Mouse (Mus musculus): ENCODE data around the gene Vps4b. TPM values are rescaled to one million over a fixed set of nuclear protein-coding genes. Genes with fewer than 3 reads are reported as not detected.
"Not testable (repeated sequence)": the region's sequence is repeated elsewhere in the genome, so short reads cannot be mapped to it uniquely, and the experiment has no call there.

Gene Vps4b
- polyA plus RNA-seq, 1 experiment from 2014 or later = 69.7 TPM

DNA sequence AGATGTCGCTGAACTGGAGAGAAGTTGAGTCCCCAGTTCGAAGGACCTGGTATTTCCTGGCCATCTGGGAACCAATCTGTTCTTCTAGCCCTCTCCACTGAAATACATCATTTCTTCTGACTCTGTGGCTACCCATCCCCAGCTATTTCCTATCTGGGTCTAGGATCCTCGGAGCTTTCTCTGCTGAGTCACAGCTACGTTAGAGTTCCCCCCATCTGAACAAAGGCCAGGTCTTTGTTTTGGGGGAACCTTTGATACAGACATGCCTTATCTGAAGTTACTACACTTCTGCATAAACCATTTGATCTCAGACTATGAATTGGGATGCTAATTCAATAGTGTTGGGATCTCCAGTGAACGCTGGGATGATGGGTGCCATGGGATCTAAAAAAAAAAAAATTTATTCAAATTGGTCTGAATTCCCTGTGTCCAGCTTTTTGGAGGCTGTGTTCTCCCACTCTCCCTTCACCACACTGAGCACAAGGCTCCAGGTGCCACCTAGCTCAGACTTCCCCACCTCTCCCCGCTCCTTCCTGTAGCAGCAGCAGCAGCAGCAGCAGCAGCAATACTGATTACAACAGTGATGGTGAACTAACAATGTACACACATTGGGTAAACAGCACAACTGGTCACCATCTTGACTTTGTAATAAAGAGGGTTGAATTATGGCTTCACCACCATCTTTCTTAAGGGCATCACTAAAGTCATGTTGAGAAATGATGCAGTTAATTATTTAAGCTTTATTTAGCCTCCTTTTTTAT lies 47.8 kb downstream of the Vps4b start:
- H3K4me1 ChIP-seq = no peaks in the 10 kb centered on the region
- no peak for ATAC-seq (ENCODE audit: borderline replicate concordance, extremely low read depth, low FRiP score, low TSS enrichment)
- H3K4me3 ChIP-seq = no peak overlapping the region
- WGBS = 84% methylated on average over 6 of the region's 6 CpGs
- no peak overlapping the region for H3K4me2 ChIP-seq
- H3K9me3 ChIP-seq = no peaks in the 10 kb centered on the region
- no peaks in the 10 kb centered on the region for H3K27me3 ChIP-seq
- H3K9ac ChIP-seq = no peak overlapping the region
- H3K36me3 ChIP-seq = peaks cover 18% of the 10 kb centered on the region
- H3K27ac ChIP-seq = no peak overlapping the region

DNA sequence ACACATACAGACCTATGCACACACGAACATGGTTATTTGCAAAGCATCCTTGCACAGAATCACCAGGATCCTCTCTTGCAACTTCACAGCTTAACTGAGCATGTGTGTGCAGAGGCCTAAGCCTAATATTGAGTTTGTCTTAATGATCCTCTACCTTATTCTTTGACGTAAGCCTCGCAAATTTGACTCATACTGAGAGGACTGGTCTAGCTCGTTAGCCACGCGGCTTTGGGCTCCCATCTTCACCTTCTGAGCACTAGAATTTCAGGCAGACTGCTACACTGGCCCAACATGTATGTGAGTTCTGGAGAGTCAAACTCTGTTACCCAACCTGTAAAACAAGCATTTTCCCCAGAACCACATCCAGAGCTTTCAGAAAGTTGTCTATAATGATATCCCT lies 53.5 kb downstream of the Vps4b start:
- Histone ChIP-seq H3K36me3 (peaks cover 19% of the 10 kb centered on the region), H3K4me1 (no peaks in the 10 kb centered on the region), H3K9me3 (no peaks in the 10 kb centered on the region), H3K27me3 (no peaks in the 10 kb centered on the region), H3K4me3 (no peak overlapping the region), H3K9ac (no peak overlapping the region), H3K4me2 (no peak overlapping the region), H3K27ac (no peak overlapping the region)
- WGBS = 92% methylated on average over 6 of the region's 6 CpGs
- no peak for ATAC-seq (ENCODE audit: borderline replicate concordance, extremely low read depth, low FRiP score, low TSS enrichment)

DNA sequence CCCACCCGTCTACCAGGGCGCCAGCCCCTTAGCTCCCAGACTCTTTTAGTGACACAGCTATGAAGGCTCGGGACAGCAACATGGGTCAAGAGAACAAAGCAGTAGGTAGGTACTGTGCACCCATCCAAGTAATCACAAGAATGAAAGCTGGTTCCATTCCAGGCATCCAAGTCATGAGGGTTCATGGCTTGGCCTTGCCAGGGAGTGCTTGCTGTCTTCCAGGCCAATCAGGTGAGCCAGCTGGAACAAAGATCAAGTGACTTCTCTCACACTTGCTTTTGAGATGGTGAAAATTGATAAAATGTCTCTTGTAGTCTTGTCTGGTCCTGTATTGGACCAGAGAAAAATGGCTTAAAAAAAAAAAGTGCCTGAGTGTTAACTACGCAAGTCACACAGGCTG lies 55.8 kb downstream of the Vps4b start:
- no peak overlapping the region for H3K4me3 ChIP-seq
- no peaks in the 10 kb centered on the region for H3K27me3 ChIP-seq
- no peak overlapping the region for H3K4me2 ChIP-seq
- no peak overlapping the region for H3K9ac ChIP-seq
- WGBS = 84% methylated on average over 4 of the region's 4 CpGs
- no peak overlapping the region for H3K27ac ChIP-seq
- no peaks in the 10 kb centered on the region for H3K4me1 ChIP-seq
- H3K36me3 ChIP-seq = peaks cover 9% of the 10 kb centered on the region; the same call in 1 of the 2 replicates
- no peaks in the 10 kb centered on the region for H3K9me3 ChIP-seq
- no peak for ATAC-seq (ENCODE audit: borderline replicate concordance, extremely low read depth, low FRiP score, low TSS enrichment)

DNA sequence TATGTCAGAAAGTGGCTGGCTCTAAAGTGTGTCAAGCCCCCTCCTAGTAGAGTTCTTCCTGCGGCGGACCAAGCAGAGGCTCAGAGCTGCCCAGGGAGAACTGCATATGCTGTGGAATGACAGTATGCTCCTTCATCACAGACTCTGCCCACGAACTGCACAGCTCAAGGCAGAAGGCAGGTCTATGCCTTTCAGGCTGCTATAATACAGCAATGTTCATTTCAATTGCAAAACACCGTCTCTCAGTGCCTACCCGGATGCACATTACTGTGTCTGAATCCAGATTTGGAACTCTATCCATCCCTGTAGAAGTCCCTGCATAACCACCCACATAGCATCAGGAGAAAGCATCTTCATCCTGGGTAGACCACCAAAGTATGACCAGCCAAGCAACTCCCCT lies 56.7 kb downstream of the Vps4b start:
- Histone ChIP-seq H3K9ac (no peak overlapping the region), H3K4me1 (no peaks in the 10 kb centered on the region), H3K27ac (no peak overlapping the region), H3K9me3 (no peaks in the 10 kb centered on the region), H3K4me3 (no peak overlapping the region), H3K4me2 (no peak overlapping the region), H3K27me3 (no peaks in the 10 kb centered on the region), H3K36me3 (peaks cover 8% of the 10 kb centered on the region; the same call in 1 of the 2 replicates)
- WGBS = 89% methylated on average over 5 of the region's 5 CpGs
- no peak for ATAC-seq (ENCODE audit: borderline replicate concordance, extremely low read depth, low FRiP score, low TSS enrichment)

DNA sequence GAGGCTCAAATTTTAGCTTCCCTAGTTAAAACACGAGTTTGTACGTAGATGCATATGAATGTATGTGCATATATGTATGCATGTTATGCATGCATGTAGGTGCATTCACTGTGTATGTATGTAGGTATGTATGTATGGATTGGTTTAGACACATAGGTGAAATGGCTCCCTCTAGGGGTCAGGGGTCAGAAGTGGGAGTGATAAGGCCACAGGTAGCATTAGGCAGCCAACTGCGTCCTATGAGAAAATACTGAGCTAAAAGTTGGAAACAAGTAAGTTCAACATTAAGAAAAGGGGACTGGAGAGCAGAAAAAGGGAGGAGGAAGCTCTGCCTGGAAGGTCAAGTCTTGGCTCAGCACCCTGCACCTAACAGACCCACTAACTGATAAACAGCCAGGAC lies 58.4 kb downstream of the Vps4b start:
- no peaks in the 10 kb centered on the region for H3K9me3 ChIP-seq
- 86% methylated on average over 3 of the region's 3 CpGs for WGBS

DNA sequence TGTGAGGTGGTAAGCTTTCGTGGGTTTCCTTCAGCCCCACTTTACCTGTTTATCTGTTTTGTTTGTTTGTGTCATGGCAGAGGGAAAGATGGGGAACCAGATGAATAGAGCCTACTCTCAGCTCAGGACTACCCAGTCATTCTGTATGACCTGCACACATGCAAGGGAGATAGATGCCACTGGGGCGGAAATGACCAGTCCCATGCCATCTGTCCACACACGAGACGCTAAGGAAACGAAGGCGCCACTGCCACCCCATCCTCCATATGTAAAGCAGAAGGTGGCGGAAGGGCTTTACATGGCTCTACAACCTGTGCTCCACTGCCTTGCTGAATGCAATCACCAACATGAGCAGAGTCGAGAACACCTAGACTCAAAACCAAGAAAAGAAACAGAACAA lies 60.3 kb downstream of the Vps4b start:
- Histone ChIP-seq H3K4me2 (no peak overlapping the region), H3K27ac (no peak overlapping the region), H3K9ac (no peak overlapping the region), H3K27me3 (no peaks in the 10 kb centered on the region), H3K9me3 (no peaks in the 10 kb centered on the region), H3K36me3 (peaks cover 16% of the 10 kb centered on the region), H3K4me1 (no peaks in the 10 kb centered on the region), H3K4me3 (no peak overlapping the region)
- WGBS = 93% methylated on average over 8 of the region's 8 CpGs
- ATAC-seq (ENCODE audit: borderline replicate concordance, extremely low read depth, low FRiP score, low TSS enrichment) = no peak

More for the DNA sequence above, 58.4 kb downstream of the Vps4b start:
- Histone ChIP-seq H3K4me2 (no peak overlapping the region), H3K27ac (no peak overlapping the region), H3K4me1 (no peaks in the 10 kb centered on the region), H3K9ac (no peak overlapping the region), H3K36me3 (peaks cover 16% of the 10 kb centered on the region), H3K27me3 (no peaks in the 10 kb centered on the region), H3K4me3 (no peak overlapping the region)
- no peak for ATAC-seq (ENCODE audit: borderline replicate concordance, extremely low read depth, low FRiP score, low TSS enrichment)

DNA sequence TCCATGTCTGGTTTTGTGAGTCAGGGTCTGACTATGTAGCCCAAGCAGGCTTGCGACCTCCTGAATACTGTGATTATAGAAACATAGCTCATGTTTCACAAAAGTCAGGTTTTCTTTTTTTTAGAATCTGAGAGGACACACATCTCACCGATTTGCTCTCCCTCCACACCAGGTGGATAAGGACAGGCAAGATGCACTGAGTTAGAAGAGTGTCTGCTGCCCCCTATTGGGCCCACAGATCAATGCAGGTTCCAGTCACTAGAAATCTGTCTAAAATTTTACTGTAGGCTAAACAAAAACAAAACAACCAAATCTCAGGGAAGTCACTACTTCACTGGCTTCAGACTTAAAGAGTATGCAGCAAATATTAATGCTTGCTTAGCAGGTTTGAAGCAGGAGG lies 60.9 kb downstream of the Vps4b start:
- H3K4me3 ChIP-seq = no peak overlapping the region
- no peaks in the 10 kb centered on the region for H3K9me3 ChIP-seq
- H3K4me2 ChIP-seq = no peak overlapping the region
- no peaks in the 10 kb centered on the region for H3K4me1 ChIP-seq
- H3K36me3 ChIP-seq = peaks cover 16% of the 10 kb centered on the region; the same call in 1 of the 2 replicates
- H3K9ac ChIP-seq = no peak overlapping the region
- WGBS = 54% methylated on average over 2 of the region's 2 CpGs
- H3K27me3 ChIP-seq = no peaks in the 10 kb centered on the region
- H3K27ac ChIP-seq = no peak overlapping the region
- no peak for ATAC-seq (ENCODE audit: borderline replicate concordance, extremely low read depth, low FRiP score, low TSS enrichment)

DNA sequence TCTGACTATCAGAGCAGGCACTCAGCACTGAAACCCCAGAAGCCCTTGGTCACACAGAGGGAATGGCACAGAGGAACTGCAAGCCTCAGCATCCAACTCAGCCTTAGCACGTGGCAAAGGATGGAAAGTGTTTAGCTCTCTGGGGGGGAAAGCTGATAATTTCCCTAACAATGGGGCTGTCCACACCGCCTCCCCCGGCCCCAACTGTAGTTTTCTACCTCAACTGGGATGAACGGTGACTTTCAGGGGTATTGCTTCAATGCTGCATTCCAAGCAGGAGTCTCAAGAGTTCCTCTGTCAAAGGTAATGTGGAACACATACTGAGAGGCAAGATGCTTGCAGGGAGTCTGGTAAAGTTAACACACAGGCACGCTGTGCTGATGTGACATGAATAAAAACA lies 74.5 kb downstream of the Vps4b start:
- H3K4me2 ChIP-seq = no peak overlapping the region
- H3K9me3 ChIP-seq = no peaks in the 10 kb centered on the region
- H3K4me3 ChIP-seq = no peak overlapping the region
- 42% methylated on average over 5 of the region's 5 CpGs for WGBS
- H3K9ac ChIP-seq = no peak overlapping the region
- no peak for ATAC-seq (ENCODE audit: borderline replicate concordance, extremely low read depth, low FRiP score, low TSS enrichment)
- no peaks in the 10 kb centered on the region for H3K4me1 ChIP-seq
- H3K27me3 ChIP-seq = no peaks in the 10 kb centered on the region
- H3K36me3 ChIP-seq = no peaks in the 10 kb centered on the region
- H3K27ac ChIP-seq = no peak overlapping the region

DNA sequence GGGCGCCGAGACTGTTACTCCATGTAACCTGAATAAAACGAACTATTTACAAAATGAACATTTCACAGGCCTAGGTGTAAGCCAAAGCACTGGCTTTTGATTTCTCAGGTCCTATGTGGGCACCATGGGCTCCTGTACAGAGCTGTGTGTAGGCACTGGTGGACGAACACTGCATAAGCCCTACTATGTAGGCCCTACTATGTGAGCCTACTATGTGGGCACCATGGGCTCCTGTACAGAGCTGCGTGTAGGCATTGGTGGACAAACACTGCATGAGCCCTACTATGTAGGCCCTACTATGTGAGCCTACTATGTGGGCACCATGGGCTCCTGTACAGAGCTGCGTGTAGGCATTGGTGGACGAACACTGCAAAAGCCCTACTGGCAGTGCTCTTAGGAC lies 78.8 kb downstream of the Vps4b start:
- WGBS = 66% methylated on average over 7 of the region's 7 CpGs
- not testable (repeated sequence) for H3K27ac ChIP-seq; H3K27me3 ChIP-seq; H3K4me3 ChIP-seq; H3K9me3 ChIP-seq; H3K4me1 ChIP-seq; H3K36me3 ChIP-seq; H3K4me2 ChIP-seq; ATAC-seq (ENCODE audit: borderline replicate concordance, extremely low read depth, low FRiP score, low TSS enrichment); H3K9ac ChIP-seq

DNA sequence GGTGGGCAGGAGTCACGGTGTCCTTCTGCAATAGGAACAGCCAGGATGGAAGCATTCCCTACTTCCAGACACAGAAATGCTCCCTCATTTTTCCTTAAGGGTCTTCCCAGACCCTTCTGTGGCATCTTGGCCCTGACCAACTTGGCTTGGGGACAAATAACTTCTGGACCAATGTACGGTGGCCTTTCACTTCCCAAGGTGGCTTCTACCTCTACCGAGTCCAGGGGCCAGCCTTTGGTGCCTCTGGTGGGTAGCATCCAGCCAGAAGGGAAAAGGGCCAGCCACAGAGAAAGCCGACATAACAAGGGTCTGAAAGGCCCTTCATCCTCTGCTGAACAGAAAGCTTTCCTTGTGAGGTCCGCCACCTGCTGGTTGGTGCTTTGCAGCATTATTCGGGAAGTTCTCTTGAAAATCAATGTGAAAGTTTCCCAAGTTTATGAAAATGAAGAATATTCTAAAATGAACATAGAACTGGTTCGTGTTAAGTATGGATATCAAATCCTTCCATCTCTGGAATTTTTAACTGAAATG lies 79.4 kb downstream of the Vps4b start:
- Histone ChIP-seq H3K36me3 (no peaks in the 10 kb centered on the region), H3K27ac (no peak overlapping the region), H3K4me2 (no peak overlapping the region), H3K27me3 (no peaks in the 10 kb centered on the region), H3K9ac (no peak overlapping the region), H3K4me3 (no peak overlapping the region), H3K4me1 (peaks cover 11% of the 10 kb centered on the region), H3K9me3 (no peaks in the 10 kb centered on the region)
- no peak for ATAC-seq (ENCODE audit: borderline replicate concordance, extremely low read depth, low FRiP score, low TSS enrichment)
- WGBS = 30% methylated on average over 7 of the region's 7 CpGs

DNA sequence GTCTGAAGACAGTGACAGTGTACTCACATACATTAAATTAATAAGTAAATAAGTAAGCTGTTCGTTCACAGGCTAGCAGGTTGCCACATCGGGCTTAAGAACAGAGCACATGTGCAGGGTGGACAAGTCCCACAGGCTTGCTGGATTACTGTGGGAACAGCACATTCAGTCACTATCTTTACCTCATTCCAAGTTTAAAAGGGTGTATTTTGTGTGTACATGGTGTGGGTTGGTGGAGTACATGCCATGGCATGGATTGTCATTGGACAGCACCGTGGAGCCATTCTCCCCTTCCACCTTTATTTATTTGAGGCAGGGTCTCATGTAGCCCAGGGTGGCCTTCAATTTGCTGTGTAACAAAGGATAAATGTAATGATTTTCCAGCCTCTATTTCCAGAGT lies 80.4 kb downstream of the Vps4b start:
- Histone ChIP-seq H3K4me1 (peaks cover 20% of the 10 kb centered on the region), H3K4me2 (no peak overlapping the region), H3K4me3 (no peak overlapping the region), H3K27ac (no peak overlapping the region), H3K9ac (no peak overlapping the region), H3K27me3 (no peaks in the 10 kb centered on the region), H3K9me3 (no peaks in the 10 kb centered on the region), H3K36me3 (no peaks in the 10 kb centered on the region)
- ATAC-seq (ENCODE audit: borderline replicate concordance, extremely low read depth, low FRiP score, low TSS enrichment) = no peak
- 85% methylated on average over 3 of the region's 3 CpGs for WGBS

DNA sequence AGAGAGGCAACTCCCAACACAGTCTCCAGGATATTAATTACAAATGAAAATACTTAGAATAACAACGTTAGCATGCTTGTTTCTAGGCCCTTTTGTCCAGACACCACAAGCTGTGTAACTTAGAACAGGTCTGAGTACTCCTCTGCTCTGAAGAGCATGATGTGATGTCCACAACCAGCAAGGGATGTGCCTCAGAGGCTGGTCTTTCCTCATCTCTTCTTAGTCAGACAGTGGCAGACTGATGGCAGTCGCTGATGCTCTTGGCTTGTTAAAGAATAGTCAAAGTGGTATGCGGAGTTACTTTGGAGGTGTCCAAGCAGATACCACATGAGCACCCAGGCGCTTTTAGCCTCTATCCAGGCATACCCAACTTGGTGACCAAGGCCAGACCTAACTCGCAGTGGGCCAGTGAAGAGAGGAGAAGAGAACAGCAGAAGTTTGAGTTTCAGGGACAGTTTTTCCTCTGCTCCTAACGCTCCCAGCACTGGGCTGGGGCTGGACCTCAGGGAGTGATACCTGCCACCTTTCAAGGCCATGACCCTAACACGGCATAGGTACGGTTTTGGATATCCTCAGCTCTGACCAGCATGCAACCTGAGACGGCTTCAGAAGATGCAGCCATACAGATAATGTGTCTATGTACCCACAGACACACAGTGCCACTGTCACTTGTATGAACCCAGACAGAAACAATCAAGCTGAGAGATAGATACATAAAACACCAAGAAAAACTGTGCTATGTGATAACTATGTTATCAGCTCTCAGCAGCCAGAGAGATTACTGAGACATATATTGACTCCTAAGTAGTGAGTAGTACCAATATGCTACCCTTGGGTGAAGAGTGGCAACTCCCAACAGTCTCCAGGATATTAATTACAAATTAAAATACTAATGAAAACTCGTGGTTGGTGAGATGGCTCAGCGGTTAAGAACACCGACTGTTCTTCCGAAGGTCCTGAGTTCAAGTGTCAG lies 81.1 kb downstream of the Vps4b start:
- H3K27ac ChIP-seq = peak overlapping the region; percentile 97; the same call in 1 of the 2 replicates
- H3K4me1 ChIP-seq = peaks cover 20% of the 10 kb centered on the region
- peak overlapping the region; percentile 82; the same call in 1 of the 2 replicates for H3K9ac ChIP-seq
- 83% methylated on average over 13 of the region's 13 CpGs for WGBS
- no peak for ATAC-seq (ENCODE audit: borderline replicate concordance, extremely low read depth, low FRiP score, low TSS enrichment)
- H3K4me3 ChIP-seq = peak overlapping the region; percentile 86; the same call in 1 of the 2 replicates
- no peaks in the 10 kb centered on the region for H3K36me3 ChIP-seq
- no peaks in the 10 kb centered on the region for H3K9me3 ChIP-seq
- H3K27me3 ChIP-seq = no peaks in the 10 kb centered on the region
- H3K4me2 ChIP-seq = no peak overlapping the region

Measured in lung, embryonic 15.5 days (tissue).